Mouse (Mus musculus): ENCODE measurements around the gene Arhgef9. TPM values are rescaled to one million over a fixed set of nuclear protein-coding genes. Genes with fewer than 3 reads are reported as not detected.
A peak's percentile ranks its signal among the peaks of the same experiment; 100 is the strongest.

The Arhgef9 gene
- polyA plus RNA-seq, 1 experiment = 2.6 TPM

GRCm38 (mm10) chrX:95104361-95104760, 92.3 kb downstream of the Arhgef9 start:
- WGBS = 68% methylated on average over 3 of the region's 3 CpGs

GRCm38 (mm10) chrX:95087674-95088073, 109.0 kb downstream of the Arhgef9 start:
- H3K27ac ChIP-seq (ENCODE audit: insufficient read depth, low read depth, low read length) = no peak overlapping the region
- no peak for TF ChIP-seq POLR2A (IDR thresholded peaks at IDR 0.05; ENCODE audit: low read depth, low read length)
- no peak for TF ChIP-seq CTCF (conservative IDR thresholded peaks at IDR 0.05; ENCODE audit: insufficient read depth, insufficient read length, low read depth, low read length)
- H3K36me3 ChIP-seq (ENCODE audit: control insufficient read depth, insufficient read depth, low read length) = no peaks in the 10 kb centered on the region
- WGBS = 54% methylated on average over 4 of the region's 4 CpGs
- no peak overlapping the region for H3K4me3 ChIP-seq (ENCODE audit: insufficient read depth, low read depth, low read length)
- H3K4me1 ChIP-seq (ENCODE audit: control insufficient read depth, insufficient read depth, low read length) = no peaks in the 10 kb centered on the region
- no peaks in the 10 kb centered on the region for H3K27me3 ChIP-seq (replicated peaks; ENCODE audit: control insufficient read depth, insufficient read depth, low read length)
- DNase-seq = no peak

More at GRCm38 (mm10) chrX:95104361-95104760, 92.3 kb downstream of the Arhgef9 start:
- no peak overlapping the region for H3K27ac ChIP-seq (ENCODE audit: insufficient read depth, low read depth, low read length)
- H3K36me3 ChIP-seq (ENCODE audit: control insufficient read depth, insufficient read depth, low read length) = no peaks in the 10 kb centered on the region
- H3K27me3 ChIP-seq (replicated peaks; ENCODE audit: control insufficient read depth, insufficient read depth, low read length) = no peaks in the 10 kb centered on the region
- no peaks in the 10 kb centered on the region for H3K4me1 ChIP-seq (ENCODE audit: control insufficient read depth, insufficient read depth, low read length)
- no peak overlapping the region for H3K4me3 ChIP-seq (ENCODE audit: insufficient read depth, low read depth, low read length)
- no peak for DNase-seq
- no peak for TF ChIP-seq POLR2A (IDR thresholded peaks at IDR 0.05; ENCODE audit: low read depth, low read length)

- H3K36me3 ChIP-seq (ENCODE audit: control insufficient read depth, insufficient read depth, low read length) = no peaks in the 10 kb centered on the region
- no peak overlapping the region for H3K27ac ChIP-seq (ENCODE audit: insufficient read depth, low read depth, low read length)
- no peak for TF ChIP-seq POLR2A (IDR thresholded peaks at IDR 0.05; ENCODE audit: low read depth, low read length)
- no peak for TF ChIP-seq CTCF (conservative IDR thresholded peaks at IDR 0.05; ENCODE audit: insufficient read depth, insufficient read length, low read depth, low read length)
- no peak overlapping the region for H3K4me3 ChIP-seq (ENCODE audit: insufficient read depth, low read depth, low read length)
- H3K4me1 ChIP-seq (ENCODE audit: control insufficient read depth, insufficient read depth, low read length) = no peaks in the 10 kb centered on the region
- no peaks in the 10 kb centered on the region for H3K27me3 ChIP-seq (replicated peaks; ENCODE audit: control insufficient read depth, insufficient read depth, low read length)
- WGBS = 84% methylated on average over 9 of the region's 9 CpGs
- no peak for DNase-seq
Observed at GRCm38 (mm10) chrX:95077013-95077699, 119.5 kb downstream of the Arhgef9 start.

- no peaks in the 10 kb centered on the region for H3K36me3 ChIP-seq (ENCODE audit: control insufficient read depth, insufficient read depth, low read length)
- H3K27me3 ChIP-seq (replicated peaks; ENCODE audit: control insufficient read depth, insufficient read depth, low read length) = no peaks in the 10 kb centered on the region
- DNase-seq = peak; percentile 2
- no peak overlapping the region for H3K4me3 ChIP-seq (ENCODE audit: insufficient read depth, low read depth, low read length)
- no peak overlapping the region for H3K27ac ChIP-seq (ENCODE audit: insufficient read depth, low read depth, low read length)
- H3K4me1 ChIP-seq (ENCODE audit: control insufficient read depth, insufficient read depth, low read length) = no peaks in the 10 kb centered on the region
- no peak for TF ChIP-seq POLR2A (IDR thresholded peaks at IDR 0.05; ENCODE audit: low read depth, low read length)
- no peak for TF ChIP-seq CTCF (conservative IDR thresholded peaks at IDR 0.05; ENCODE audit: insufficient read depth, insufficient read length, low read depth, low read length)
- 43% methylated on average over 5 of the region's 5 CpGs for WGBS
Observed at GRCm38 (mm10) chrX:95027907-95028306, 168.7 kb downstream of the Arhgef9 start.

- Histone ChIP-seq H3K4me3 (ENCODE audit: insufficient read depth, low read depth, low read length) (peak within 1 kb of the TSS; percentile 92), H3K27ac (ENCODE audit: insufficient read depth, low read depth, low read length) (peak within 1 kb of the TSS; percentile 78), H3K27me3 (replicated peaks; ENCODE audit: control insufficient read depth, insufficient read depth, low read length) (no peaks in the 10 kb centered on the region), H3K4me1 (ENCODE audit: control insufficient read depth, insufficient read depth, low read length) (no peaks in the 10 kb centered on the region), H3K36me3 (ENCODE audit: control insufficient read depth, insufficient read depth, low read length) (no peaks in the 10 kb centered on the region)
- TF ChIP-seq POLR2A (IDR thresholded peaks at IDR 0.05; ENCODE audit: low read depth, low read length) (peak; percentile 70), CTCF (conservative IDR thresholded peaks at IDR 0.05; ENCODE audit: insufficient read depth, insufficient read length, low read depth, low read length) (no peak)
- peak; percentile 82 for DNase-seq
- under 1% methylated on average over 30 of the region's 30 CpGs for WGBS
Observed at GRCm38 (mm10) chrX:95026361-95026892, 170.2 kb downstream of the Arhgef9 start, which contains the start of gene Spin4. Gene Spin4 (minus strand): TSS chrX:95026682.

GRCm38 (mm10) chrX:95025779-95026360, 170.8 kb downstream of the Arhgef9 start:
- TF ChIP-seq POLR2A (IDR thresholded peaks at IDR 0.05; ENCODE audit: low read depth, low read length) = no peak
- no peak for TF ChIP-seq CTCF (conservative IDR thresholded peaks at IDR 0.05; ENCODE audit: insufficient read depth, insufficient read length, low read depth, low read length)

GRCm38 (mm10) chrX:95012033-95012432, 184.6 kb downstream of the Arhgef9 start:
- H3K4me1 ChIP-seq (ENCODE audit: control insufficient read depth, insufficient read depth, low read length) = no peaks in the 10 kb centered on the region
- H3K4me3 ChIP-seq (ENCODE audit: insufficient read depth, low read depth, low read length) = no peak overlapping the region
- H3K27me3 ChIP-seq (replicated peaks; ENCODE audit: control insufficient read depth, insufficient read depth, low read length) = no peaks in the 10 kb centered on the region
- no peak overlapping the region for H3K27ac ChIP-seq (ENCODE audit: insufficient read depth, low read depth, low read length)
- no peak for TF ChIP-seq POLR2A (IDR thresholded peaks at IDR 0.05; ENCODE audit: low read depth, low read length)
- 0 out of 2 replicates have a peak, but pooled peaks have one; percentile 9 for TF ChIP-seq CTCF (conservative IDR thresholded peaks at IDR 0.05; ENCODE audit: insufficient read depth, insufficient read length, low read depth, low read length)
- WGBS = 4% methylated on average over 4 of the region's 4 CpGs
- H3K36me3 ChIP-seq (ENCODE audit: control insufficient read depth, insufficient read depth, low read length) = no peaks in the 10 kb centered on the region
- DNase-seq = peak; percentile 52

More at GRCm38 (mm10) chrX:95025779-95026360, 170.8 kb downstream of the Arhgef9 start:
- no peaks in the 10 kb centered on the region for H3K4me1 ChIP-seq (ENCODE audit: control insufficient read depth, insufficient read depth, low read length)
- no peaks in the 10 kb centered on the region for H3K36me3 ChIP-seq (ENCODE audit: control insufficient read depth, insufficient read depth, low read length)
- H3K4me3 ChIP-seq (ENCODE audit: insufficient read depth, low read depth, low read length) = peak overlapping the region; percentile 92
- H3K27ac ChIP-seq (ENCODE audit: insufficient read depth, low read depth, low read length) = peak overlapping the region; percentile 78; the same call in 1 of the 2 replicates
- WGBS = 0% methylated on average over 23 of the region's 23 CpGs
- no peaks in the 10 kb centered on the region for H3K27me3 ChIP-seq (replicated peaks; ENCODE audit: control insufficient read depth, insufficient read depth, low read length)
- DNase-seq = no peak

Other genes with a start within 250 kb of the Arhgef9 start
- 0.33 and 0.34 TPM in 2 replicates for gene Spin4, start 170.2 kb downstream of the Arhgef9 start, polyA plus RNA-seq (2012; rRNA removed)
- gene Amer1, start 248.0 kb upstream of the Arhgef9 start, polyA plus RNA-seq (2012; rRNA removed) = 1.8 TPM in 2 replicates

All from kidney, adult 2 months (tissue).